Mouse (Mus musculus) layer of hippocampus, adult 9-11 months (tissue): Measurements from ENCODE around the gene Tenm4.

Source experiments
- DNase-seq: peaks from one replicate; pipeline ENCODE4 v3.0.0; 2022

The Tenm4 gene

GRCm38 (mm10) chr7:96790326-96790725 lies 619.3 kb downstream of the Tenm4 start:
- DNase-seq = peak; percentile 61

GRCm38 (mm10) chr7:96792456-96793229 lies 621.6 kb downstream of the Tenm4 start:
- DNase-seq = no peak

- DNase-seq = peak; percentile 93
Observed at GRCm38 (mm10) chr7:96796033-96796741, 625.1 kb downstream of the Tenm4 start.

GRCm38 (mm10) chr7:96796788-96797485 lies 625.9 kb downstream of the Tenm4 start:
- peak; percentile 76 for DNase-seq

- no peak for DNase-seq
Observed at GRCm38 (mm10) chr7:96797716-96798332, 626.8 kb downstream of the Tenm4 start.

- no peak for DNase-seq
Observed at GRCm38 (mm10) chr7:96799816-96800215, 628.8 kb downstream of the Tenm4 start.

- no peak for DNase-seq
Observed at GRCm38 (mm10) chr7:96801368-96801767, 630.3 kb downstream of the Tenm4 start.

GRCm38 (mm10) chr7:96802216-96802615 lies 631.2 kb downstream of the Tenm4 start:
- DNase-seq = no peak

GRCm38 (mm10) chr7:96806561-96806960 lies 635.5 kb downstream of the Tenm4 start:
- DNase-seq = no peak

- DNase-seq = no peak
Observed at GRCm38 (mm10) chr7:96807281-96808058, 636.4 kb downstream of the Tenm4 start.

GRCm38 (mm10) chr7:96808059-96808646 lies 637.1 kb downstream of the Tenm4 start:
- DNase-seq = no peak

- DNase-seq = no peak
Observed at GRCm38 (mm10) chr7:96811691-96812090, 640.6 kb downstream of the Tenm4 start.

- DNase-seq = no peak
Observed at GRCm38 (mm10) chr7:96813036-96813435, 642.0 kb downstream of the Tenm4 start.

- DNase-seq = no peak
Observed at GRCm38 (mm10) chr7:96813497-96814400, 642.7 kb downstream of the Tenm4 start.

- no peak for DNase-seq
Observed at GRCm38 (mm10) chr7:96814581-96814980, 643.5 kb downstream of the Tenm4 start.

- peak; percentile 44 for DNase-seq
Observed at GRCm38 (mm10) chr7:96817030-96817674, 646.1 kb downstream of the Tenm4 start.

GRCm38 (mm10) chr7:96818236-96818916 lies 647.3 kb downstream of the Tenm4 start:
- no peak for DNase-seq

GRCm38 (mm10) chr7:96819538-96819937 lies 648.5 kb downstream of the Tenm4 start:
- DNase-seq = peak; percentile 34

GRCm38 (mm10) chr7:96820343-96820742 lies 649.3 kb downstream of the Tenm4 start:
- no peak for DNase-seq

GRCm38 (mm10) chr7:96826101-96826500 lies 655.1 kb downstream of the Tenm4 start:
- no peak for DNase-seq
